Mouse (Mus musculus) adrenal gland, postnatal 4 days (tissue): ENCODE results near the gene Dus2. TPM values are rescaled to one million over a fixed set of nuclear protein-coding genes. Genes with fewer than 3 reads are reported as not detected.

ENCODE experiments used
- DNase-seq, 2 experiments: peaks; one replicate each; pipeline ENCODE4 v3.0.0; 2021 to 2022; ENCODE audit warnings: low spot score in 2 of 2, mixed read lengths in 2 of 2
- total RNA-seq, 2 experiments: library from RNA; stranded (reverse); gene quantifications; 2 replicates each; pipeline ENCODE4 v1.2.3; 2021

Gene Dus2
- total RNA-seq, 2 experiments from 2014 or later, result 15.0 to 15.3 TPM

DNA sequence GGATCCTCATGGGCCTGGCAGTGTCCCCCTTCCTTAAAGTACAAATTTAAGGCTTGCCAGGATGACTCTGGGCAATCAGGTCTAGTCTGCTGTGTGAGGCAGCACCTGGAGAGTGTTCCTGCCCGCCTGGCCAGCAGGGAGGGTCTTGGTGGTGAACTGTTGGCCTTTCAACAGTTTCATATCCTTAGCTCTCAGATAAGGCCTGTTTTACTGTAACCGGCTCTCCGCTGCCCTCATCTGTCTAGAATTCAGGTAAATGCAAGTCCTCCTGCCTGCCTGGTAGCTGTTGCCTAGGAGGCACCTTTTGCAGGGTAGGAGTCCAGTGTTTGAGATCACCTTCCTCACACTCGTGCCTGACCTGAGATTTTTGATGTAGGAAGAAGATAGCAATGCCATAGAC lies 49.1 kb downstream of the Dus2 start:
- DNase-seq, result no peak

DNA sequence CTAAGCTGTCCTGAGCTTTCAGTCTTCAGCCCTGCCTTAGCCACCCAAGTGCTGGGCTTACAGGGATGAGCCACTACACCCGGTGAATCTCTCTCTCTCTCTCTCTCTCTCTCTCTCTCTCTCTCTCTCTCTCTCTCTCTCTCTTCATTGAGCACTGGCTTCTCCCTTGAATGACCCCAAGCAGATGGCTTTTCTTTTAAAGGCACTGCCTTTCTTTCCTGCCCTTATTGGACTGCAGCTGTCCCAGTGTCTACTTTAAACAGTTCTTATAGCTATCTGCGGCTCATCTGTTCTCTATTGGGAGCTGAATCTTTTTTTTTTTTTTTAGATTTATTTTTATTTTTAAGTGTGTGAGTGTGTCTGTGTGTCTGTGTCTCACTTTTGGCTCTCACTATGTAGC lies 51.9 kb downstream of the Dus2 start:
- DNase-seq, result no peak

DNA sequence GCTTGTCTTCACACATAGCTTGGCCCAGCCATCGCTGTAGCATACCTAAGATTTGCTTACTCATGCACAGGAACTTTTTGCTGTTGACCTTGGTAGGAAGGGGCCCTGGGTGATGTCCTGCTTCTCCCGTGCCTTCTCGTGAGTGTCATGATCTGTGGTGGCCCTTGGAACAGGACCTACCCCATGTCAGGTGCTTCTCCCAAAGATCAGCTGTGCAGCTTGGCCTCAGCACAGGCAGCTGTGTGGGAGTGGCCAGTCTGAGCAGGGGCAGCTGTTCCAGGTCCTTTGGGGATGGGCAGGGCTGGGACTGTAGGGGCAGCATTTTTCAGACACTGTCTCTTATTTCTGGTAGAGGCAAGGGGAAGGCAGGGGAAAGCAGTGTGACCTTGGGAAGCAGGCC lies 53.0 kb downstream of the Dus2 start:
- no peak for DNase-seq

DNA sequence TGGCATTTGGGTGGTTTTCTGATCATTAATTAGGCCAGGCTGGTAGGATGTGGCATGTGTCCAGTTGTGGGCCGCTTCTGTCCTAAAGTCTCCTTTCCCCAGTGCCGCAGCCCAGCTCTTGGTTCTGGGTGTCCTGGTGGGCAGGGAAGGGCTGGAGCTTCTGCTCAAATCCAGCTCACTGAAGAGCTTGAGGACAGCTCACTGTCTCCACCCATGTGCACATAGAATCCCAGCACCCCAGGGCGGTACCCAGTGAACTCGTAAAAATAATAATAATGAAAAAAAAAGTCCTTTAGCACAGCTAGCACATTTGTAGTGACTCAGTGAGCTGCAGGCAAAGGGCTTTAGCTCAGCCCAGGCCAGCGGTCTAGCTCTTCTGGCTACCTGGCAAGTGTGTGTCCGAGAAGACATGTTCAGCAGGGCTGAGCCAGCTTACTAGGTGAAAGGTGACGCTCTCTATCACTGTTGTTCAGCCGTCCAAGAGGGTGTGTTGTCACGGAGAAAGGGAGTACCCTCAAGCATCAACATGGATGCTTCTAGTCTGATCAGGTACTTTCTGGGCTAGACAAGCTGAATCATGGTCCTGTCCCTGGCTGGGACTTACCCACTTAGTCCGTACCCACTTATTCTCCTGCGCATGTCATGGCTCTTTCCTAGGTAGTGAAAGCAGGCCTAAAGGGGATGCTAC lies 55.9 kb downstream of the Dus2 start:
- DNase-seq, result no peak

DNA sequence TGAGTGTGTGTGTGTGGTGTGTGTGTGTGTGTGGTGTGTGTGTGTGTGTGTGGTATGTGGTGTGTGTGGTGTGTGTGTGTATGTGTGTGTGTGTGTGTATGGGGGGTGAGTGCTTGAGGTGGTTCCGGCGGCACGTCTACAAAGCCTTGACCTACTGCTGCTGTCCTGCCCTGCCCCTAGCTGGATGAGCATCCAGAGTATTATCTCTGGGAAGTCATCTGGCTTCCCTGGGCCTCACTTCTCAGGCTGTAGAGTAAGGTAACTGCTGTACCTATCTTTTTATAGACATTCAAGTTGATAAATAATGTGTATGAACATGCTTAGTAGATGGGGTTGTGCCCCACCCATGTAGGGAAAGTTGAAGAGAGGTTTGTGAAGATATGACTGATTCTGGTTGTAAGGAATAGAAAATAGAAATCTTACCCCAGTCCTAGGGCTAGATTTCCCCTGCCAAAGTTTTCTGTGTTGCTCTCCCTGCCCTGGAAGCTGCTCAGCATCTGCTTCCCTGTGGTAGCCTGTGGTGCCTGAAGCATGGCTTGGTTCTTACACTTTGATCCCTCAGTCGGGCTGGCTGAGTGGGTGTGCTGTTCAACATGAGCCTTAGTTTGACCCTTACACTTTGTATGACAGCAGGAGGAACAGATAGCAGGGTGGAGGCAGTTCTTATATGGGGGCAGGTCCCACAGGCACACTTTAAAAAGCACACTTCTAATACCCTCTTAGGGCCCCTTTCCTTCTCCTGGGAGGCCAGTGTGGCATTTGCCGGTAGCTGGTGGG lies 56.9 kb downstream of the Dus2 start:
- no peak for DNase-seq

DNA sequence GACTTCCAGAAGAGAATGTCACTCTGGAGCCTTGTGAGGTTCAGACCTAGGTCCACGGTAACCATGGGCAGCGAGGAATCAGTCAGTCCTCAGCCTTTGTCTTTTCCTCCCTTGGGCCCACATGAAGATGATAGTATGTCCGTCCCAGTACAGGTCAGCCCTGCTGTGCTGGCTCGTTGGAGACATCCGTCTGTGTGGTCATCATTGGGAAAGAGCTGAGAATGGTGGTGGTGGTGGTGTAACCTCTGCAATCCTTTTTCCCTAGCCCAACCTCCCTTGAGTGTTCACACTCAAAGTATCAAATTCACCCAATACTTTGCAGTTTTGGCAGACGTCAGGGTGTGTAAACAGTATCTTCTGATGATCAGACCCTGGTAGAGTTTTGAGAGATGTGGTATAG lies 58.7 kb downstream of the Dus2 start:
- DNase-seq, result no peak

DNA sequence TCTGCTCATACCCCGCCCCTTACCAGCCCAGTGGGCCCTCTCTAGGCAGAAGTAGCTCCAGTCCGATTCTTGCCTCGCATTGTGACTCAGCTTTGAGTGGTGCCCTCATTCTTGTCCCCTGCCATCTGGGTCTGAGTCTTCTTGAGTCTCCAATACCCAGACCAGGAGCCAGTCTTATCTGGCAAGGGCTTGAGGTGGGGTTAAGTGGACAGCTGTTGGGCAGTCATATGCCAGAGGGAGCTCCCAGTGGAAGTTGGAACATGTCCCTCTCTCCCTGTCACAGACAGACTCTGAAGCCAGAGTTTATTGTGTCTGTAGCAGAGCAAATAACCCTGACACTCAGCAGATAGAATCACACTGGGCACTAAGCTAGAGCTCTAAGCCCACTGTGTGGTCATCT lies 59.9 kb downstream of the Dus2 start:
- DNase-seq, result no peak

DNA sequence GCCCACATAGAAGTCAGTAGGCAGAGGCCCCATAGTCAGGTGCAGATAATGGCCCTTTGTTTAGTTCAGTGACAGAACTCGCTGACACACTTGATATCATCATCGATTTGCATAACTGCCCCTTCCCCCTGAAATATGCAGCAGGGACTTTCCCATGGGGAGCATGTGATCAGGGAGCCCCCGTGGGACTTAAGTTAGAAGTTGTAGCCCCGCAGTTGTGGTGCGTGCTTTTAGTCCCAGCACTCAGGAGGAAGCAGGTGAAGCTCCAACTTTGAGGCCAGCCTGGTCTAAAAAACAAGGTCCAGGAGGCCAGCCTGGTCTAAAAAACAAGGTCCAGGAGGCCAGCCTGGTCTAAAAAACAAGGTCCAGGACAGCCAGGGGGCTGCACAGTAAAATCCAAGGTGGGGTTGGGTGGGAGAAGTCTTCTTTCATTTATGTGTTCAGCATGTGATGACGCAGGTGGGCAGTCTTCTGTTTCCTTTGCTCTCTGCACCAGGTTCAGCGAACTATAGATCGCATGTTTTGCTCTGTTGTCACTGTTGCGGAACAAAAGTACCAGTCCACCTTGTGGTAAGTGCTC lies 61.5 kb downstream of the Dus2 start:
- no peak for DNase-seq

DNA sequence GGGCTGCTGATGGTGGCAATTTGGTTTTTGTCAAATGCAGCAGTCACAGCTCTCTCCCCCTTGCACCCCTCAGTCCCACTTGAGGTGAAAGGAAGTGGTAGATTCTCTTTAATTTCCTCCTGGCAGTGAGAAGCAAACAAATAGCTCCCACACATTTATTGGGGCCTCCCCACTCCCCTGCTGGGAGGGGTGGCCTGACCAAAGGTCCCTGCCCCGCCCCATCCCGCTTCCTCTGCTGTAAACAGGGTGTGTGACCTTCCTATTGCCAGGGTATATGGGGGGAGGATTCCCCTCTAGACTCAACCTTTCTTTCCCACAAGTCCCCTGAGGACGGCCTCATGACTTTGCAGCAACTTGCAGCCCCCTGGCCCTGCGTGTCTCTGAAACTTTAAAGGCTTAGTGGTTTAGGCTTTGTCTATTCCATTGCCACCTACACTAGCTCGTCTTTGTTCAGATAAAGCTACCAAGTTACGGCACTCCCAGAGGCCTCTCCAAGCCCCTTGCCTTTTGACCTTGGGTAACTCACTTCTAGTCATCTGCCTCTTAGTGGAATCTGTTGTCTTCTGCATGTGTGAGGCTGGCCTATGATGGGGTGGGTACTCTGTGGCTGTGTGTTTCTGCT lies 63.2 kb downstream of the Dus2 start:
- DNase-seq, result no peak

DNA sequence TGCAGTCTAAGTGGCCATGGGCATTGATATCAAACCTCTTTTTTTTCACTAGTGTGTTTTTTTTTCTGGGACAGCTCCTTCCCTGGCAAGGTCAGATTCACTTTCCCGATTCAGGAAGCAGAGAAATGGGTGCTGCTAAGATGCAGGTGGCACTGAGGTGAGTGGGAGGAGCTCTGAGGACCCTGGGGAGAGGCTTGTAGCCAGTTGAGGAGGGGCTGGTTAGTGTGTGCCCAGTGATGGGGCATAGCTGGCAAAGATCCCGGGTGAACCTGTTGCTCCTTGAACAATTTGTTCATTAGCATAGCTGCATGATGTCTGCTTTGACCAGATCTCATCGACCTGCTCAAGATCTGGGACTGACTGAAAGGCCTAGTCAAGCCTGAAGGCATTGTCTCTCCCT lies 63.9 kb downstream of the Dus2 start:
- no peak for DNase-seq

DNA sequence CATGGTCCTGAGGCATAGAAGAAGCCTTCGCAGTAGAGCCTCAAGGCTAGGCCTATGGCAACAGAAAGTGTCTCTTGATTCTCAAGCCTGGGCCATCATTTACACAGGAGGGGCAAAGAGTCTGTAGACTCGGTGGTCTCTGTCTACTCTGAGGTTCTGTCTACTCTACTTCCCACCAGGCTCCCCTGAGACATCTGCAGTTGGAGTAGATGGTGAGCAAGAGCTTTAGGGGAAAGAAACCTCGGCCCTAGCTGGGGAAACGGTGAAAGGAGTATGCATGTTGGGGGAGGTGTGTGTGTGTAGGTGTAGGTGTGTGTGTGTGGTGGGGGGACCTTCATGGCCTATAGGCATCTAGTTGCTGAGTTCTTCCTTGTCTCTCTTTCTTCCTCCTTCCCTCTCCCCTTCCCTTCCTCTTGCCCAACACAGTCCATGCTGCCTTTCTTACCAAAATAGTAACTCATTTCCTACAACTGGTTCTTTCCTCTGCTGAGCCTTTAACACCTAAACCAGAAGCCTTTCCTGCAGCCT lies 65.4 kb downstream of the Dus2 start:
- no peak for DNase-seq

DNA sequence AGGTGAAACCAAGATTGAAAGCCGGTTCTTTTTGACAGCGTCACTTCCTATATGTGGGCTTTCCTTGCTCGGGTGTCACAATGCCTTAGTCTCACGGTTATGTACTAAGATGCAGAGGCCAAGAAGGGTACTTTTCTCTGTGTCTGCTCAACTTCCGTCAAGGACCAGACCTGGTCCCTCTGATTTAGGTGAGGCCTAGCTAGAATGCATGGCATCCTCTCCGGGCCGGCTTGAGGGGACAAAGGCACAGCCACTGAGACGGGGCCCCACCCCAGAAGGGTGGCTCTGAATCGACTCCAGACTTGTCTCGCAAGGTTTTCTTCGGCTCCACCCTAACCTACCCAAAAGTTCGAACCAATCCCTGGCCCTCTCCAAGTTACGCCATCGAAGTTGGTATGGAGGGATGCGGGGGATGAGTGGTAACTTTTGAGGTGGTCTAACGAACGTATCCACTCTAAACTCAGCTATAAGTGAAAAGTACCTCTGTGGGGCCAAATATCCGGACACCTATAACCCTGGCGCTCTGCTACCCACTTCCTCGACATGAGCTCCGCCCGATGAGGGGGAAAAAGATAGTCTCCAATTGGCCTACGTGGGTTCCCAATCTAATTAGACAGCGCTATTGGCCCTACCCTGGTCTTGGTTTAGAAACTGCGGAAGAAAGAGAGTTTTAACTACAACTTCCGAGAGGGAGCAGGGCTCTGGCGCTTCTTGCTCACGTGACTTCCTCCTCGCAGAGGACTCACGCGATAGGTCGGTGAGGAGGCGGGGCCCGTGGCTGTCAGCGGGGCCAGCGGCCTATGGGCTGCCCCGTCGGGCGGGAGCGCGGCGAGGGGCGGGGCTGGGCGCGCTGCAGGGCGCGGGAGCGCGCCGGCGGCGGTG lies 67.8 kb downstream of the Dus2 start, which contains the start of gene Nfatc3:
Gene Nfatc3 (plus strand): TSS at position 110 of the 882 bp plus-strand sequence.
- DNase-seq, result peak; percentile 85 to 89

DNA sequence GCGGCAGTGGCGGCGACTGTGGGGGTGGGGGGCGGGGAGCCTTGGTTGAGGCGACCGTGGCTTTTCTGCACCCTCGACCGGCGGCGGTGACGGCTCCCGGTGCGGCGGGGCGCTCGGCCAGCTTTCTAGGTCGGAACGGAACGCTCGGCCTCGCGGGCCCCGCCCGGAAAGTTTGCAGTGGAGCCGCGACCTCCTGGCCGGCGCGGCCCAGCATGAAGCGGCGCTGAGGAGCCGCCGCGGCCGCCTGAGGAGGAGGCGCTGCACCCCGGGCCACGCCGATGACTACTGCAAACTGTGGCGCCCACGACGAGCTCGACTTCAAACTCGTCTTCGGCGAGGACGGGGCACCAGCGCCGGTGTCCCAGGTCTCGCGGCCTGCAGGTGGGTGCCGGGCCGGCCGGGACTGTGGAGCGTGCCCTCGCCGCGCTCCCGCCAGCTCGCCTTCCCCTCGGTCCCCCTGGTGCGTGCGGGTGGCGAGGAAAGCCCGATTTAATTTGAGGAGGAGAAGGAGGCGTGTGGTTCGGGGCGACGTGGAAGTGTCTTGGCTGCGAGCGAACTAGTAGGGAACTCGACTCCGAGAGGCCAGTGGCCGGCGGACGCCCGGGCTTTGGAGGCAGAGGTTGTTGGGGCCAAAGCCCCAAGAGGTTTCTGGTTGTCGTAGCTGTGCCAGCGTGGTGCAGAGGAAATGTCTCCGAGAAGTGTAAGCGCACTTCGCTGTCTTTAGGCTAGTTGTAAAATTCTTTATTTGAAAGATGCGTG lies 68.7 kb downstream of the Dus2 start:
- DNase-seq, result peak in 1 of 2 experiments; percentile 34

DNA sequence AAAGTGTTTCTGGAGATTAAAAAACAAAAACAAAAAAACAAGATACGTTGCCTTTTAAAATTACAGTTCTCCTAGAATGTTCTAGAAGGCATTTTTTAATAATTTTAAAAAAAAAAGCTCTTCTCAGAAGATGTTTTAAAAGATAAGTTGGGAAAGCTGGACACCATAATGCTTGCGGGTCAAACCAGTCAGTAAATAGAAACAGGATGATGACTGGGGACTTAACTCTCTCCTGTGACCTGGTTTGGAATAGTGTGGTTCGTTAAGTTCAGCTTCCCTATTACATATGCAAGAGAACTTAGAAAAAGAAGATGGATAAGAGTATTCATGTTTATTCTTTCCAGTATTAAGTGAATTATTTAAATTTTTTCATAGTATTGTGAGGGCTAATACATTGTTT lies 69.4 kb downstream of the Dus2 start:
- DNase-seq, result no peak

DNA sequence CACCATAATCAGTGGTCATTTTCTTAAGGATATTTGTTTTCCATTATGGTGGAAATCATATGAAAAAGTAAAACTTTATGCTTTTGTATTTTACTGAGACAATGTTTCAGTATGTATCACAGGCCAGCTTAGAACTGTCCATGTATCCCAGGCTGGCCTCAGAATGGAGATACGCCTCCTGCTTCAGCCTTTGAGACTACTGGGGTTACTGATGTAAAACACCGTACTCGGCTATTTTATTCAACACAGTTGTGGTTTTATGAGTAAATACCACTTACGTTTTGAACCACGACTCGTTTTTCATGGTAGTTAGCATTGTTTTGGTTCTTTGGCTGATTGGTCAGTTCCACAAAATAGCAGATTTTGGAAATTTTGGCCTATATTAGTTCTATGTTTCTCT lies 70.5 kb downstream of the Dus2 start:
- DNase-seq, result no peak

DNA sequence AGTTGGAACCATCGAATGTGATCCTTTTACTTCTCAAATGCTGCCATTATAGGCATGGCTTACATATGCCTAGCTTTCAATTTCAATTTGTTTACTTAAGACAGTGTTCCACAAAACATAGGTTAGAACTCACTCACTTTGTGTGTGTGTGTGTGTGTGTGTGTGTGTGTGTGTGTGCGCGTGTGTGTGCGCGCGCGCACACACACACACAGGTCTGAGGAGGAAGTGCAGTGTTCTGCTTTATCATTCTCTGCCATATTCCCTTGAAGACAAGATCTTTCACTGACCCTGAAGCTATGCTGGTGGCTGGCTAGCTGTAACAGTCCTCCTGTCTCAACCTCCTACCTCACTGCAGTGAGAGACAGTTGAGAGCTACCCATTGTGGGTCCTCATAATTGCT lies 71.9 kb downstream of the Dus2 start:
- DNase-seq, result no peak

DNA sequence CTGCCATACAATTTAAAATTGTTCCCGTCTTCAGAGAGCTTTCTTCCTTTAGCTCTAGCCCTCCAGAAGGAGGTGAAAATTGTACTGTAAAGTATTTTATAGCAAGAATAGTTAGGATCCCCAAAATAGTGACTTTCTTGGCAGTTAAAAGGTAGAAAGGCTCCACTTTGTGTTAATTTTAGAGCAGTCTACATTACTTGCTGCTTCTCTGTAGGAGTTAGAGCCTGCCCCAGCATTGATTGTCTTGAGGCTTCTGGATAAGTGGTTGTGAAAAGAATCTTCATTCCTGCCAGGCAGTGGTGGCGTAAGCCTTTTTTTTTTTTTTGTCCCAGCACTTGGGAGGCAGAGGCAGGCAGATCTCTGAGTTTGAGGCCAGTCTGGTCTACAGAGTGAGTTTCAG lies 75.6 kb downstream of the Dus2 start:
- DNase-seq, result no peak

DNA sequence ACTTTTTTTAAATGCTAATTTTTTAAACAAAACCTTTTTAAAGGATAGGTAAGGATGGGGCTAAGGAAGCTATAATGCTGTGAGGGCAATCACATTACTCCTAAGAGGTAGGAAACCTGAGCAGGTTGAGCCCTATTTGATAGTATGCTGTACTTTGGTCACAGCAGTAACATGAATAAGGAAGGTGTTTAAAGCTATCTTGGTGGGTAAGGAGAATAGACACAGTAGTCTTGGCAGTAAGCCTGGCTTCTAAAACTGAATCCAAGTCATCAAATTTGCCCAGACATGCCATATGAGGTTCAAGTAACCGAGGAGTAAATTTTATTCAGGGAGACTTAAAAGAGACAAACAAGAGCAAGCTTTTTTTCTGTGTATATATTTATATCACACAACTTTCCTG lies 78.4 kb downstream of the Dus2 start:
- no peak for DNase-seq

DNA sequence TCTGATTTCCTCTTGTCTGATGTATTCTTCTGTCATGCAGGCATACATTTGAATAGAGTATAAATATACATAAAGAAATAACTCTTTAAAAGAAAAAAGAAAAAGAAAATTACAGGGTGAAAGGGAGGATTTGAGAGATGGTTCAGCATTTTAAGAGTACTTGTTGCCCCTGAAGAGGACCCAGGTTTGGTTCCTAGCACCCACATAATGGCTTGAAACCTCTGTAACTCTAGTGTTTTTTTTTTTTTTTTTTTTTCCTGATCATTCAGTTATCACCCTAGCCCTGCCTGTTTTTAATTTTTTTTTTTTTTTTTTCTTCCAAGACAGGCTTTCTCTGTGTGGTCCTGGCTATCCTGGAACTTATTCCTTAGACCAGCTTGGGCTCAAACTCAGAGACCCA lies 81.0 kb downstream of the Dus2 start:
- DNase-seq, result no peak

DNA sequence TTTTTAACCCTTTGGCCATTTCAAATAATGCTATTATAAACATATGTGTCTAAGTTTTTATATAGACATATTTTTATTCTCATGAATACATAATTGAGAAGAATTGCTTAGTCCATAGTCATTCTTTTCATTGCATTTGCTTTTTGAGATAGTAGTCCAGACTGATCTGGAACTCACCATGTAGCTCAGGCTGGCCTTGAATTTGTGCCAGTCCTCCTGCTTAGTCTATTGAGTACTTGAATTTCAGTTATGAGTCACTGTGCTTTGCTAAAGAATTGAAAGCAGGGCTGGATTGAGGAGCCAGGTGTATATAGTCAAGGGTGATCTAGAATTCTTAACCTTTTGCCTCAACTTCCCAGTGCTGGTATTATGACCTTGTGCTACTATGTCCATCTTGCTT lies 83.1 kb downstream of the Dus2 start:
- no peak for DNase-seq
